Mouse (Mus musculus): Measurements from ENCODE around the gene Chd3. TPM values are rescaled to one million over a fixed set of nuclear protein-coding genes. Genes with fewer than 3 reads are reported as not detected.

Gene Chd3
- total and polyA plus RNA-seq, 3 experiments, result 31.9 to 92.0 (median 66.4) TPM

GRCm38 (mm10) chr11:69405397-69406200 is 36.4 kb upstream of the Chd3 start:
- Histone ChIP-seq H3K4me1 (ENCODE audit: control insufficient read depth in 1 of 2, insufficient read depth in 2 of 2) (peaks cover 11 to 23% of the 10 kb centered on the region in 2 experiments), H3K4me2 (ENCODE audit: insufficient read depth, low read depth, poor library complexity, severe bottlenecking) (no peak overlapping the region)
- dilution Hi-C loops (cut with MboI; ENCODE audit: extremely low pct_ligation_motif_present, extremely low pct_unique_long_range_greater_than_20kb, low sequenced_read_pairs), result no loop called here

GRCm38 (mm10) chr11:69404595-69405396 is 35.6 kb upstream of the Chd3 start:
- no peak overlapping the region for H3K9ac ChIP-seq (ENCODE audit: insufficient read depth, low read depth)
- dilution Hi-C loops (cut with MboI; ENCODE audit: extremely low pct_ligation_motif_present, extremely low pct_unique_long_range_greater_than_20kb, low sequenced_read_pairs), result no loop called here

More at GRCm38 (mm10) chr11:69405397-69406200, 36.4 kb upstream of the Chd3 start:
- H3K36me3 ChIP-seq (replicated peaks in 1 of 2; ENCODE audit: control insufficient read depth in 1 of 2, insufficient read depth in 1 of 2, low read length in 1 of 2), result peaks cover 60 to 68% of the 10 kb centered on the region in 2 experiments
- peaks cover 7% of the 10 kb centered on the region; the same call in 1 of the 2 replicates for H3K79me2 ChIP-seq (replicated peaks; ENCODE audit: control insufficient read depth, extremely low read depth, insufficient read depth, poor library complexity, severe bottlenecking)
- no peak overlapping the region for H3K4me3 ChIP-seq (replicated peaks in 1 of 3; ENCODE audit: low read depth in 2 of 3, low read length in 2 of 3, poor library complexity in 1 of 3)
- H3K9ac ChIP-seq (ENCODE audit: insufficient read depth, low read depth), result no peak overlapping the region
- H3K27me3 ChIP-seq (replicated peaks), result no peaks in the 10 kb centered on the region
- in situ Hi-C loops (cut with MboI; ENCODE audit: low pct_ligation_motif_present, low pct_unique_long_range_greater_than_20kb, low sequenced_read_pairs), result loop anchor here (10.0 kb wide), 1 partner anchor 119 kb away; no protein-coding TSS in a partner anchor
- no peaks in the 10 kb centered on the region for H3K9me3 ChIP-seq (replicated peaks; ENCODE audit: low read length)
- DNase-seq (ENCODE audit: extremely low read depth), result no peak
- H3K27ac ChIP-seq (ENCODE audit: insufficient read depth, low read depth), result no peak overlapping the region
- TF ChIP-seq CHD2 (IDR thresholded peaks at IDR 0.05; ENCODE audit: low read length) (no peak), EP300 (IDR thresholded peaks at IDR 0.05; ENCODE audit: low read length) (no peak), ZMIZ1 (IDR thresholded peaks at IDR 0.05; ENCODE audit: low read depth, low read length) (no peak), JUN (IDR thresholded peaks at IDR 0.05; ENCODE audit: insufficient read depth, low read depth, low read length) (no peak), POLR2A (IDR thresholded peaks at IDR 0.05; ENCODE audit: low read depth, low read length) (no peak), NELFE (IDR thresholded peaks at IDR 0.05; ENCODE audit: low read depth, low read length) (no peak), MYC (IDR thresholded peaks at IDR 0.05; ENCODE audit: low read depth, low read length) (no peak), PAX5 (IDR thresholded peaks at IDR 0.05; ENCODE audit: low read length) (no peak)

More at GRCm38 (mm10) chr11:69404595-69405396, 35.6 kb upstream of the Chd3 start:
- no peak for TF ChIP-seq MEF2A (IDR thresholded peaks at IDR 0.05; ENCODE audit: borderline replicate concordance, low read depth, low read length)
- no peak for TF ChIP-seq MXI1 (IDR thresholded peaks at IDR 0.05; ENCODE audit: low read depth, low read length)
- TF ChIP-seq CHD1 (IDR thresholded peaks at IDR 0.05; ENCODE audit: low read depth, low read length), result no peak
- TF ChIP-seq TBP (conservative IDR thresholded peaks at IDR 0.05; ENCODE audit: low read depth, low read length), result no peak
- TF ChIP-seq NELFE (IDR thresholded peaks at IDR 0.05; ENCODE audit: low read depth, low read length), result no peak
- no peak for TF ChIP-seq TCF12 (IDR thresholded peaks at IDR 0.05; ENCODE audit: low read depth, low read length)
- no peak for TF ChIP-seq ETS1 (conservative IDR thresholded peaks at IDR 0.05; ENCODE audit: low read depth, low read length)
- TF ChIP-seq HCFC1 (IDR thresholded peaks at IDR 0.05; ENCODE audit: low read depth, low read length), result no peak
- no peak for TF ChIP-seq USF1 (IDR thresholded peaks at IDR 0.05; ENCODE audit: low read depth, low read length)
- TF ChIP-seq MAFK (IDR thresholded peaks at IDR 0.05; ENCODE audit: insufficient replicate concordance, low read length), result no peak
- TF ChIP-seq E2F4 (IDR thresholded peaks at IDR 0.05; ENCODE audit: insufficient replicate concordance, low read depth, low read length), result no peak
- TF ChIP-seq ELF1 (IDR thresholded peaks at IDR 0.05; ENCODE audit: low read depth, low read length), result no peak
- no peak for TF ChIP-seq MAX (IDR thresholded peaks at IDR 0.05; ENCODE audit: low read length)
- no peak for TF ChIP-seq JUN (IDR thresholded peaks at IDR 0.05; ENCODE audit: insufficient read depth, low read depth, low read length)
- Histone ChIP-seq H3K36me3 (replicated peaks in 1 of 2; ENCODE audit: control insufficient read depth in 1 of 2, insufficient read depth in 1 of 2, low read length in 1 of 2) (peaks cover 68 to 76% of the 10 kb centered on the region in 2 experiments), H3K79me2 (replicated peaks; ENCODE audit: control insufficient read depth, extremely low read depth, insufficient read depth, poor library complexity, severe bottlenecking) (peaks cover 7% of the 10 kb centered on the region; the same call in 1 of the 2 replicates), H3K4me2 (ENCODE audit: insufficient read depth, low read depth, poor library complexity, severe bottlenecking) (no peak overlapping the region), H3K27me3 (replicated peaks) (no peaks in the 10 kb centered on the region), H3K4me1 (ENCODE audit: control insufficient read depth in 1 of 2, insufficient read depth in 2 of 2) (peaks cover 11 to 19% of the 10 kb centered on the region in 2 experiments), H3K27ac (ENCODE audit: insufficient read depth, low read depth) (no peak overlapping the region), H3K9me3 (replicated peaks; ENCODE audit: low read length) (no peaks in the 10 kb centered on the region), H3K4me3 (replicated peaks in 1 of 3; ENCODE audit: low read depth in 2 of 3, low read length in 2 of 3, poor library complexity in 1 of 3) (no peak overlapping the region)
- in situ Hi-C loops (cut with MboI; ENCODE audit: low pct_ligation_motif_present, low pct_unique_long_range_greater_than_20kb, low sequenced_read_pairs), result loop anchor here (10.0 kb wide), 1 partner anchor 120 kb away; no protein-coding TSS in a partner anchor
- DNase-seq (ENCODE audit: extremely low read depth), result no peak

Data from CH12.LX (cell line).